Mouse (Mus musculus) heart, adult 2 months (tissue): ENCODE results near the gene Gm20388.

Experiments
- CTCF ChIP-seq: fragments of 200-600 bp; IDR thresholded peaks from 2 replicates; pipeline ENCODE4 v1.8.1; 2022; ENCODE audit warnings: antibody characterized with exemption, mild to moderate bottlenecking, moderate library complexity
- POLR2A ChIP-seq: fragments of 200-500 bp; IDR thresholded peaks from 2 replicates; pipeline ENCODE4 v1.6.1; 2011; ENCODE audit warnings: mild to moderate bottlenecking, low read depth, low read length, control low read depth; ENCODE audit not compliant: insufficient read depth

DNA sequence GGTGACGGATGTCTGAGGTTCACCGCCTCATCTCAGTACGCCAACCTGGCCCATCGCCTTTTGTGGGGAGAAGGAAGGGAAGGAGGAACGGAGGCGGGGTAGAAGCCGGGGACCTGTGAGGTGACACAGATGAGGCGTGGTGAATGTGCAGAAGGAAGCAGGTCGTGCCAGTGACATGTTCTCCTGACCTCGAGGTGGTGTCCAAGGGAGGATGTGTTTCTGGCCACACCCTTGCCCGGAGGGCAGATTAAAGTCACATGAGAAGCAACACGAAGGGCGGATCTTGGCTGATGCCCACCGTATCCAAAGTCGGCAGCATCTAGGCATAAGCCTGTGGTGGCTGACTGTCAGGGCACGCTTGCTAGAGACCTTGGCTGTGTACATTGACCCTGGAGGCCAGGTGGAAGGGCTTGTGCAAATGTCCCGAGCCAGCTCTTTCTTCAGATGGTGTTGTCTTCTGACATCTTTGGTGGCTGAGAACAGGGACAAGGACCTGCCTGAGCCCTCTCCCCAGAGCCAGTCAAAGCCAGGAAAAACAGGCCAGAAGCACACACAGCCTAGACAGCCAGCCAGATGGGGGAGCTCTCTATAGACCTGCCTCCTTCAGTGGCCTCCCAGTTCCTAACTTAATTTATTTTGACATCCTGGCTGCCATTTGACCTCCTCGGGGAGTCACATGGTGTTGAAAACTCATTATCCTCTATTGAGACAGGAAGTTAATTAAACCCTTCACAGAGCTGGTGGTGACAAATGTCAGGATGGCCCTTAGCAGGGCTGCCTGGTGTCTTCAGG is 2366.8 kb downstream of the Gm20388 start:
- TF ChIP-seq POLR2A (no peak), CTCF (peak; percentile 57)
